Mouse (Mus musculus): Measurements from ENCODE around the gene Crim1.
"Not testable (repeated sequence)": the region's sequence is repeated elsewhere in the genome, so short reads cannot be mapped to it uniquely, and the experiment has no call there.

Crim1 gene

GRCm38 (mm10) chr17:78253587-78253986 is 53.5 kb downstream of the Crim1 start:
- not testable (repeated sequence) for DNase-seq

- peak in 1 of 2 experiments; percentile 15 for DNase-seq
These were observed 54.2 kb downstream of the Crim1 start for GRCm38 (mm10) chr17:78254256-78254655.

DNA sequence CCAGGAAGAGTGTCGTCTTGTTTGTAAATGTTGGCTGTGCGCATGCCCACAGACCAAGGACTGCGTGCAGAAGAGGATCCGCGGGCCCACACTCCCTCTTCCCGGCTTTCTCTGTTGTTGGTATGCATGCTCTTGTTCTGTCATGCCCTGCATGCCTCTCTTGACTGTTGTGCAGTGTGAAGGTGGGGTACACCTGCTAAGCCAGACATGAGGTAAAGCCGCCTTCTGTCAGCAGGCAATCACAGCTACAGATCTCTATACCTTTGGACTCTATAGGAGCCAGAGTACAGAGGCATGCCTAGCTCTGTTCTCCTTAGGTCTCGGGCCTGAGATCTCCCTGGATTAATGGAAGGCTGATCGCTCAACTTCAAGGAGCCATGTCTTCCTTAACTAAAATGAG is 55.7 kb downstream of the Crim1 start:
- no peak for DNase-seq

GRCm38 (mm10) chr17:78256534-78256933 is 56.5 kb downstream of the Crim1 start:
- no peak for DNase-seq

DNA sequence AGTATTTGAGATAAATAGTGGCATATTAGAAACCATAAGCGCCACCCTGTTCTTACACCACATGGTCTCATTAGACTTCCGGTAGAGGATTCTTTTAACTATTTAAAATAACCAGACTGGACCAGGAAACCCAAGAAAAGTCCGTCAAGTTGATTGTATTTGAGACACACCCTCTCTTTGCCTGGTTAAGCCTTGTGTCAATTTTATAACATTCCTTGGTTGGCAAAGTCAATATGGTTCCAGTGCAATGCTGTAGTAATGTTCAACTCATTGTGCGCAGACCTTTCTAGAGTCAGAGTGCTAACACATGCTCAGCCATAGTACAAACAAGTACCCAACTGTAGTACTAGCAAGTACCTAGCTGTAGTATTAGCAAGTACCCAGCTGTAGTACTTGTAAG is 61.6 kb downstream of the Crim1 start:
- DNase-seq, result no peak

DNA sequence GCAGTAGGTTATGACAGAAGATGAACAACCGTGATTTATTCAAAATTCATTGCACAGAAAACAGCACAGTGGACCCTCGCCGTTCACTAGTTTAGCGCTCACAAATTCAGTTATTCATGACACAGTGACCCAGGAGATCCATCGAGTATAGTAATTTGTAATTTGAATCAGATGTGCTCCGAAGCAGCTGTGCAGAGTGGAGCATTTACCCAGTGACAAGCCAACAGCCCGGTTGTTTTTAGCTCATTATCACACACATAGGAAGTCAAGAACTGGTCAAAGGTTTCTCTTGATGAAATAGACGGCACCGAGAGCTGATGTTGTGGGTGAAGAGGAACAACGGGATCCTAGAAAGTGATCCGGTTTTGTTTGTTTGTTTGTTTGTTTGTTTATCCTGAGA is 64.1 kb downstream of the Crim1 start:
- no peak for DNase-seq

DNA sequence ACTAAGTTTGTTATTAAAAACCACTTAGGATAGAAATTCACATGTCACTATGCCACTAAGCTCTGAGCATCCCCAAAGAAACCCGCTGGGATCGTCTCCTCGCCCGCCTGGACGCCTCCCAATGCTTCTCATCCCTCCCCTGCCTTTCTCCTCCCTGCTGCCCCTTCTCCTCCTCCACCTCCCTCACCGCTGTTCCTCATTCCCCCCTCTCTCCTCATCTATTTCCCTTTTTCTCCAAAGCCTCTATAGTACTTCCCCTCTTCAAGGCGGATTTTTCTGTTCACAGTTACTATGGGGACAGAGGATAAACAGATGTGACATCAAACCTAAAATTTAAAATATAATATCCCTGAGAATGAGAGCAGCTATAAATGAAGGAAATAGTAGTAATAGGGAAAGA is 65.1 kb downstream of the Crim1 start:
- no peak for DNase-seq

- no peak for DNase-seq
These were observed 66.2 kb downstream of the Crim1 start for GRCm38 (mm10) chr17:78266271-78266670.

DNA sequence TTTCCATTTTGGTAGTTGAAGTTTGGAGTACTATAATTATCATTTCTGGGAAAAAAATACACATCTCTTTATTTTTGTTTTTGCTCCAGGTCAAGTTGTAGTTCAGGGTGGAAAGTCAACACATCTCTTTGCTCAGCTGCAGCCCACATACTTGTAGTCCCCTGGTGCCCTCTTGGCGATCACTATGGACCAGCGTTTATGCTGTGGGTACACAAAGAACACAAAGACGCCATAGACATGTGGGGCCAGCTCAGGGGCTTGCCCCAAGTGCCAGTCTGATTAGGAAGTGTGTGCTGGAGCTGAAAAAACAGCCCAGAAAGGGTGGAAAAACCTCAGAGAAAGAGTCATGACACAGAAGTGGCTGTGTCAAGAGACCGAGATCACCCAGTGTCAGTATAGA is 68.5 kb downstream of the Crim1 start:
- no peak for DNase-seq

DNA sequence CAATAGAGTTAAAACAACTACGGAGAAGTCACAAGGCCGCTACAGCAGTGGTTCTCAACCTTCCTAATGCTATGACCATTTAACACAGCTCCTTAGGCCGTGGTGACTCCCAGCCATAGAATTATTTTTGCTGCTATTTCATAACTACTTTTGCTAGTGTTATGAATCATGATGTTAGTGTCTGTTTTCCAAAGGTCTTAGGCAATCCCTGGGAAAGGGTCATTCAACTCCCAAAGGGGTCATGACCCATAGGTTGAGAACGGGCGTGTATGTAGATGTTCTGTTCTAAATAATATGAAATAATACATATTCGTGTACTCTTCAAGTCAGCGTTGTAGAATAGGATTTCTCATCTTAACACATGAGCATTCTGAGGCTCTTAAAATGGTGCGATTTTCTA is 69.3 kb downstream of the Crim1 start:
- DNase-seq, result no peak

GRCm38 (mm10) chr17:78270019-78270418 is 70.0 kb downstream of the Crim1 start:
- DNase-seq, result no peak

- no peak for DNase-seq
These were observed 71.7 kb downstream of the Crim1 start for GRCm38 (mm10) chr17:78271731-78272130.

DNA sequence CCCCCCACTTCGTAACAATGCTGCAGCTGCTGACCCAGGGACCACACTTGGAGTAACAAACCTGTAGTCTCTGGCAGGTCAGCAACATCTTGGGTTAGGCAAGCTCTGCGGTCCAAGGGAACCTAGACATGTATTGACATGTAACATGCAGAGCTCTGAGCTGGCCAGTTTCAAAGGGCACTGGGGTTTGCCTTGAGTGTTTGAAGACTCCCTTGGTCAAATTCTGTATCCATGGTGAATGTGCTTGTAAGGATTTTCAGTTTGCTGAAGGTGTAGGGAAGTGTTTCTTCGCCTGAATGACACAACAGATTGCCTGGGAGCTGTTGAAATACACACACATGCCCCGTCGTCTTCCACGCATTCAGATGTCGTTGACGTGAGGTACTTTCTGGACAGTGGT is 72.1 kb downstream of the Crim1 start:
- no peak for DNase-seq

- no peak for DNase-seq
These were observed 72.8 kb downstream of the Crim1 start for GRCm38 (mm10) chr17:78272713-78273483.

DNA sequence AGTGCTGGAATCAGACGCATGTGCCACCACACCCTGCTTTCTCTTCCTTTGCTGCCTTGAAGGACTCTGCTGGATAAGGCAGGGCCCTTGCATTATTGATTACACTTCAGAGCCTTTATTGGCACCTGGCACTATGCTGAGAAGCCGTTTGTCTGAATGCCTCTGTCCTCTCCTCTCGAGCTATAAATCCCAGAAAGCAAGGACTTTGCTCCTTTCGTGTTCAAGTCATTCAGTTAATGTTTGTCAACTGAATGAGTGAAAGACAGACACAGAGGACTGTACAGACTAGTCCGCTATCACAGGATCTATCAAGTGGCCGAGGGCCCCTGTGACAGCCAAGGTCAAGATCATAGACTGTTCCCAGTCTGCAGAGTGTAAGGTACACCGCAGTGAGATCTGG is 73.8 kb downstream of the Crim1 start:
- DNase-seq, result no peak

DNA sequence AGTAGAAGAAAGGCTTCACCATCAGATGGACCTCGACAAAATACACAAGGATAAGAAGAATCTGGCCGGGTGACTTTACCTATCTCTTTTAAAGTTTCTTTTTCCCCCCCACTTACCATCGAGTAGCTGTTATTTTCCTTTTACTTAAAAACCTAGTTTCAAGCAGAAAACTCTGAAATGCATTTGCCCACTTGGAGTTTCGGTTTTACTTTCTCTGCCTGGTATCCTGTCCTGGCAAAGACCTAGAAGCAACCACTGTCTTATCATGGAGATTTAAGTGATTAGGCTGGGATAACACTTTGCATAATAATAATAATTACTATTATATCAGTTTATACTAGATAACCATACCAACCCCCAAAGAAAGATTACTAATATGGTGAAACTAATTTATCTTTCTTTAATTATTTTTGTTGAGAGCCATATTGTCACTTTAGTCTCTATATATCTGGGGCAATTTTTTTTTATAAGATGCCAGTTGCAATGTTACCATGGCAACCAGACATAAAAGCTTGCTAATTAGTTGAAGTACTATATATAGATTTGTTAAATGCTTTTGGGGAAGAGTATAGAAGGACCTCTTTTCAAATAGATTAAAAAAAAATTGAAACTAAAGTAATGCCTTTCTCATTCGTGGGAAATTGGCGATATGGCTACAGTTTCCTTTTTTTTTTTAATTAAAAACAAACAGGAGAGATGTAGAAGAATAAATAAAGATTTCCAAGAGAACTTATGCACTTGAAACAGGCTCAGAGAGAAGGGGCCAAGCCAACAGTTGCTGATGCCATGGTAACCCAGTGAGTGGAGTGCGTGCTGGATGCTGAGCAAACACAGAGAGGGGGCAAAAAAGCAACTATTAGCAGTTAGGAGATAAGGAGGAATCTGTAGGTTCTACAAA is 74.8 kb downstream of the Crim1 start:
- no peak for DNase-seq

DNA sequence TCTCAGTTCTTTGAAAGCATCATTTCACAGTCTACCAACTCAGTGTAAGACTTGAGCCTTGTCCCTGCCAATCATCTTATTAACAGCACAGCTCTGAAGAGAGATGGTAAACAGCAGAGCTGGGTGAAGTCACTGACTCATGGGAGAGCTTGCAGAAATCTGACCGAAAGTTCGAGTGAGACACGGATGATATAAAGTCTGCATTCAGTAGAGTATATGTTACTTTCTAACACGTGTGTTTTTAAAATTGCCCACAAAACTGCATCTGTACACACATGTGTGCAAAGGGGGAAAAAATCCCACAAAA is 75.4 kb downstream of the Crim1 start:
- DNase-seq, result no peak

DNA sequence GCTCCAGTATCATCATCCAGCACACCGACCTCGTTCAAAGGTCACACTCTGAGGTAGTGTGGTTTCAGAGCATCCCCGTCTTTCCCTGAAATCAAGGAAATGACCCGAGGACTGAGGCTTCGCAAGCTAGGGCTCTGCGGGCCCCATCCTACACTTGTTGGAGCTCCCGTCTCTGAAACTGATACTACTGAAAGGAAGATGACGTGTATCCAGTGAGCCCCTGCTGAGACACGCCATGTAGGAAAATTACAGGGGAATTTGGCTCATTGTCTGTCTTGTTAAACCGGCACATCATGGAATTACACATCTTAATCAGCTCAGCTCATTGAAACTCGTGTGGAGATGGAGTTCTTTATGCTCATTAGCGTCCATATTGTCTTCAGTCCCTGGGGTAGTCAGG is 79.1 kb downstream of the Crim1 start:
- no peak for DNase-seq

- peak; percentile 21 to 42 for DNase-seq
These were observed 81.1 kb downstream of the Crim1 start for GRCm38 (mm10) chr17:78280991-78281712.

DNA sequence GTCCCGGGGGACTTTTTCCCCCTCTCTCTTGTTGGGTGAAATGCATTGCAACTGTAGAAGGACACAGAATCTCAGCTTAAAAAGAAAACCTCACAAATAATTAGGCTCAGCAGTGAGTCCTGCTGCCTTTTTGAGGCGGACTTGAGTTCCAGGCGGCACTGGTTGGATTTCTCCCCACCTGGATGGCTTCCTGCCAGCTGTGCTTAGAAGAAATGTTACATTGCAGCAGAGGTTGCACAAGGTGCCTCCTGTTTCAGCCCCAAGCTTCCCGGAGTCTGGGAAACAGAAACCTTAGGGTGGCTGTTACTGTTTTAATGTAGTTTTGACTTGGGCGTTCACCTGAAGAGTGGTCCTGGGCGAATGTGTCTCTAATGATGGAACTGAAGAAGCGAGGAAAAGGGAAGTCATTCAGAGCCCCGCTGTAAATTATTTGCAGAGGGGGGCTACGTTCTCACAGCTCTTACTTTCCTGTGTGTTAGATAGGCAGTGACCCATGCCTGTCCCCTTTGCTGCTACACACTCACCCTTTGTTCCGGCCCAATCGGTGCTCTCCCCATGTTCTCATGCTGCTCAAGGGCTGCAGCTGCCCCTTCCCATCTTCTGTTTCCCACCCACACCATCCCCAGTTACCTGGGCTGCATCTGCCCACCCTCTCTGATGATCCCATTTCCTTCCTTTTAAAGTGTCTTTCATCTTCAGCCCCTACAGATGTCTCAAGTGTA is 83.4 kb downstream of the Crim1 start:
- DNase-seq, result no peak

DNA sequence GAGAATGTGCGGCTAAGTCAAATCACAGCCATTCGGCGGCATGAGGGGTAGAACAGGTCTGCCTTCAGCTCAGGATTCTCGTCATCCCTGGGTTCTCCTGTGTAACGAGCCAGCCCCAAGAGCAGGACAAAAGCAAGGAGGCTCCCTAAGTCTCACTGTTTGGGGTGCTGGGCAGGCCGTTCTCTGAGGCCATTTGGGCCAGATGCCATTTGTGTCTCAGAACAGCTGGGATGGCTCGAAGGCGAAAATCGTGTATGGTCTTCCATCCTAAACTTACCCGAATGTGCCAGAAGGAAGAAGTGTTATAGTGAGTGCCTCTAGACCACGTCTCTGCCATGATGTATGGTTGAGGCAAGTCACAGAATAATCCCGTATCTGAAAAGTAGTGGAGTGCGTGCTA is 86.0 kb downstream of the Crim1 start:
- no peak for DNase-seq

DNA sequence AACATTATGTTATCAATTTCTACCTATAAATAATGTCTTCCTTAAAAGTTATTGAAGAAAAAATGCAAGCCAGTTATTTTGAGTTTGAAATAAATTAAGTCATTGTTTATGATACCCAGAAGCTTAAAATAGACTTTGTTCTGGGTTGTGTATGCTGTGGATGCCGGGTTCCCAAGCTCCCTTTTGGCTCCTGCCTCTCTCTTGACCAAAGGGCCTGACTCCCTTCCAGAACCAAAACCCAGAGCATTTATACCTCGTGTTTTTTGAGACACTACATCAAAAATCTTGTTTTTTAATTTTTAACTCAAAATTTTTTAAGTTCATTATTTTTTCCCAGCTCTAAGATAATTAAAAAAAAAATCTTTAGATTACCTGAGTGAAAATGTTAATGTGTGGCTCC is 87.3 kb downstream of the Crim1 start:
- DNase-seq, result no peak
